Mouse (Mus musculus) lung, postnatal 0 days (tissue): ENCODE results near the gene Zfp706. TPM values are rescaled to one million over a fixed set of nuclear protein-coding genes. Genes with fewer than 3 reads are reported as not detected.
A peak's percentile ranks its signal among the peaks of the same experiment; 100 is the strongest.

Experiments used
- ATAC-seq: fragments of 200-750 bp; cut with Nextera tagmentation; 2 replicates; pipeline ENCODE4 v1.8.0; 2017; ENCODE audit warnings: moderate library complexity
- DNase-seq: peaks from one replicate; pipeline ENCODE4 v3.0.0-alpha.2; 2016; ENCODE audit warnings: low spot score
- H3K27ac ChIP-seq: fragments of 300-500 bp; sonication (generic); 2 replicates; pipeline ENCODE4 v1.5.1; 2014; ENCODE audit warnings: antibody characterized with exemption, mild to moderate bottlenecking, low read length, mixed read lengths
- H3K27me3 ChIP-seq: fragments of 300-500 bp; sonication (generic); replicated peaks from 2 replicates; pipeline ENCODE4 v1.6.1; 2014; ENCODE audit warnings: low read length, mixed read lengths; ENCODE audit not compliant: insufficient read depth
- H3K36me3 ChIP-seq: fragments of 300-500 bp; sonication (generic); 2 replicates; pipeline ENCODE4 v1.6.1; 2014; ENCODE audit warnings: low read length, mixed read lengths; ENCODE audit not compliant: insufficient read depth
- H3K4me1 ChIP-seq: fragments of 300-500 bp; sonication (generic); 2 replicates; pipeline ENCODE4 v1.6.1; 2014; ENCODE audit warnings: antibody characterized with exemption, low read depth, low read length, mixed read lengths; ENCODE audit not compliant: insufficient read depth
- H3K4me2 ChIP-seq: fragments of 300-500 bp; sonication (generic); replicated peaks from 2 replicates; pipeline ENCODE4 v1.6.1; 2014; ENCODE audit warnings: low read depth, mild to moderate bottlenecking, low read length, moderate library complexity, mixed read lengths
- H3K4me3 ChIP-seq: fragments of 300-500 bp; sonication (generic); 2 replicates; pipeline ENCODE4 v1.5.1; 2014; ENCODE audit warnings: low read depth, low read length
- H3K9ac ChIP-seq: fragments of 300-500 bp; sonication (generic); replicated peaks from 2 replicates; pipeline ENCODE4 v1.6.1; 2014; ENCODE audit warnings: low read depth, mild to moderate bottlenecking
- H3K9me3 ChIP-seq: fragments of 300-500 bp; sonication (generic); 2 replicates; pipeline ENCODE4 v1.6.1; 2016; ENCODE audit warnings: low read length, mixed read lengths
- CTCF ChIP-seq: IDR thresholded peaks from 2 replicates; pipeline ENCODE4 v1.5.1; 2016; ENCODE audit warnings: antibody characterized with exemption, mild to moderate bottlenecking
- EP300 ChIP-seq: IDR thresholded peaks from 2 replicates; pipeline ENCODE4 v1.6.1; 2016; ENCODE audit warnings: antibody characterized with exemption, mild to moderate bottlenecking, control low read depth
- WGBS: fragments of 180-500 bp; shearing (Covaris S2); extraction: QIAGEN DNeasy Blood & Tissue Kit; methylation state at CpG from one replicate; pipeline ENCODE4 v1.1.7; 2014; 5-methylcytosine and 5-hydroxymethylcytosine counted together
- polyA plus RNA-seq: library from polyadenylated mRNA; unstranded; fragments of >200 nt; fragmentation: Nextera tagmentation; extraction: Ambion mirVana; gene quantifications from 2 replicates; pipeline ENCODE4 v1.2.1, GENCODE M21; 2015

Zfp706 gene
- 428 and 445 TPM in 2 replicates for polyA plus RNA-seq

DNA sequence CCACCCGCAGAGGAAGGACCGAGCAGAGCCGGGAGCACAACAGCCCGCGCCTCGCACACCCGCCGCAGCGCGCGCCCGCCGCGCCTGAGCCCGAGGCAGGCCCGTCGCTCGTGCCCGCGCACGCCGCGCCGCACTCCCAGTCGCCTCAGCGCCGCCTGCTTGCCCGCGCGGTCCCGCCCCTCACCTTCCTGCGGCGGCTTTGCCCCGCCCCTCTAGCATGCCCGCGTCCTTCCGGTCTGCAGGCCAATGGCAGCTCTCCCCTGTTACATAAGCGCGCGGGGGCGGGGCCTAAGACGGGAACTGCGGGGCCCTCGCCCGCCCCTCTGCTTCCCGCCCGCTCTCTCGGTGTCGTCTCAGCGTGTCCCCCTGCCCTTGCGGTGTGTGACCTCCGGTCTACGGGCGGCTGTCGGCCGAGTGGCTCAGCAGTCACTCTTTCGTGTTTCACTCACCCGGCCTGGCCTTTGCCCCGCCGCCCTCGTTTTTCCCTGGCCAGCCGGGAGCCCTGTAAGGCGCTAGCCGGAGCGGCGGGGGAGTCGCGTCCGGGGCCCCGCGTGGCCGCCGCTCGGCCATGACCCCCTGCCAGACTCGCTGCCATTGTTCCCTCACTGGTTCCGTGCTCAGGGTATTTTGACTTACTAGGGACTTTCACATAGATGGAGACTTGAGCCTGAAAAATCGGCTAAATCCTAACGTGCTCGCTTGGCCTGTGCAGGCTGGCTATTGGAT, at the start of gene Zfp706:
Gene Zfp706 (minus strand): TSS at position 541 of the 726 bp plus-strand sequence.
- Histone ChIP-seq H3K27me3 (no peaks in the 10 kb centered on the region), H3K27ac (peak within 1 kb of the TSS; percentile 99), H3K36me3 (no peaks in the 10 kb centered on the region), H3K9ac (peak within 1 kb of the TSS; percentile 99), H3K4me3 (peak within 1 kb of the TSS; percentile 95), H3K4me2 (peak within 1 kb of the TSS; percentile 76), H3K4me1 (peaks cover 7% of the 10 kb centered on the region; the same call in 1 of the 2 replicates), H3K9me3 (no peaks in the 10 kb centered on the region)
- no peak for TF ChIP-seq CTCF
- TF ChIP-seq EP300: no peak
- ATAC-seq (peak; percentile 99), DNase-seq (peak; percentile 99)
- 2% methylated on average over 61 of the region's 79 CpGs for WGBS

DNA sequence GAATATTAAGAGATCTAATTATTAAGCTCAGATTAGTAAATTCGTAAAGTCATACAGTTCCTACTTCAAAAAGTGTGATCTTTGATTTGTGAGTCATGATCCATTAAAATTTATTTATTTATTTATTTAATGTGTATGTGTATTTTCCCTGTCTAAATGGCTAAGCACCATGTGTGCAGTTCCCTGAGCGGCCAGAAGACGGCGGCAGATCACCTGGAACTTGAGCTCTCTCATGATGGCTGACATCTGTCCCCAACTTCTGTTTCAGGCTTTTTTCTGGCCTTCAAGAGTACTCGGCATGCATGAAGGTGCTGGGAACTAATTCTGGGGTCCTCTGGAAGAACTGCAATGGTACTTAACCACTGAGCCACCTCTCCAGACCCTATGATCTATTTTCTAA, 47.0 kb upstream of the Zfp706 start:
- Histone ChIP-seq H3K27ac (no peak overlapping the region), H3K9me3 (no peaks in the 10 kb centered on the region), H3K4me1 (no peaks in the 10 kb centered on the region), H3K27me3 (no peaks in the 10 kb centered on the region), H3K4me2 (no peak overlapping the region), H3K9ac (no peak overlapping the region), H3K36me3 (no peaks in the 10 kb centered on the region), H3K4me3 (no peak overlapping the region)
- DNase-seq (no peak), ATAC-seq (no peak)
- peak; percentile 24 for TF ChIP-seq CTCF
- no peak for TF ChIP-seq EP300
- WGBS: 92% methylated on average over 5 of the region's 5 CpGs

DNA sequence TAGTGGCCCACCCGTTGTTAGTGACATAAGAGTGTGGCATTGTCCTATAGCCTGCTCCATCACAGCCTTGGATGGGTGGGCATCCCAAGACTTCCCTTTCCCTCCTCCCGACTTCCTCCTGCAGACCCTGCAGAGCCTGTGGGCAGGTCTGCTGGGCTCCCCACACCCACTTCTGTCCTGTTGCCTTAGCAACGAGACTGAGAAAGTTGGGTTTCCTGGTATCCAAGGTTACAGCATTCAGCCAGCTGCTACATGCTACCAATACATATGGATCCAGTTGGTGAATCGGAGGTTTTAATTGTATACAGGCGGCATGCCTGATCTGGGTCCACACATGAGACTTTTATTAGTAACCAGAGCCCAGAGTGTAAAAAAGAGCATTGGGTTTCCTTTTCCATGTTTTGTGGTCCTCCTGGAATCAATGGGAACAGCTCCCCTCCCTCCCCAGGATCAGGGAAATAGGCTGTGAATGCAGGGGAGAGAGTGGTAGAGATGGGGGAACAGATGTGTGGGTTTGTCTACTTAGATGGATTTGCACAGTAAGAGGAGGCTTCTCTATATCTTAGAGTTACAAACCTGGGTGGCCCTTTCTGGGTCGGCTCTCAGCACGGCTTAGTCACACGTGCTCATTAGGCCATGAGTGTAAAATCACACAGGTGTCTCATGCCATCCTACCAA, 45.7 kb upstream of the Zfp706 start:
- no peaks in the 10 kb centered on the region for H3K9me3 ChIP-seq
- H3K27ac ChIP-seq: no peak overlapping the region

DNA sequence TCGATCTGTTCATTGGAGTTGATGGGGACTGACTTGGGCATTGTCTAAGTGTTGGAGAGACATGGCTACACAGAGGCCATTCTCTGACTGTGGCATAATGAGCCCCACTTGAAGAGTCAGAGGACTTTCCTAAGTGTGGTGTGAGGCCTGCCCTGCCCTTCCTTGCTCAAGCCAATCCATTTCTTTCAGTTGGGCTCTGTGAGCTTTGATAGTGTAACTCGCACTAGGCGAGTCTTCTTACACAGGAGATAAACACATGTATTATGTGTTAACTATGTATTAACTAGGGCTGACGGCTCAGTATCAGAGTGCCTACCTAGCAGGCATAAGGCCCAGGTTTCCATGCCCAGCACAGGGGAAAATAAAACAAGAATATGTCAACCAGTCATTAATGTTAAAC, 39.8 kb upstream of the Zfp706 start:
- no peak for ATAC-seq
- H3K27me3 ChIP-seq: no peaks in the 10 kb centered on the region
- 84% methylated on average over 4 of the region's 4 CpGs for WGBS

More for the DNA sequence above, 45.7 kb upstream of the Zfp706 start:
- DNase-seq (no peak), ATAC-seq (no peak)
- H3K4me2 ChIP-seq: no peak overlapping the region
- no peaks in the 10 kb centered on the region for H3K4me1 ChIP-seq
- H3K4me3 ChIP-seq: no peak overlapping the region
- no peaks in the 10 kb centered on the region for H3K36me3 ChIP-seq
- no peak overlapping the region for H3K9ac ChIP-seq
- TF ChIP-seq CTCF: no peak
- no peak for TF ChIP-seq EP300
- WGBS: 72% methylated on average over 8 of the region's 8 CpGs
- no peaks in the 10 kb centered on the region for H3K27me3 ChIP-seq

DNA sequence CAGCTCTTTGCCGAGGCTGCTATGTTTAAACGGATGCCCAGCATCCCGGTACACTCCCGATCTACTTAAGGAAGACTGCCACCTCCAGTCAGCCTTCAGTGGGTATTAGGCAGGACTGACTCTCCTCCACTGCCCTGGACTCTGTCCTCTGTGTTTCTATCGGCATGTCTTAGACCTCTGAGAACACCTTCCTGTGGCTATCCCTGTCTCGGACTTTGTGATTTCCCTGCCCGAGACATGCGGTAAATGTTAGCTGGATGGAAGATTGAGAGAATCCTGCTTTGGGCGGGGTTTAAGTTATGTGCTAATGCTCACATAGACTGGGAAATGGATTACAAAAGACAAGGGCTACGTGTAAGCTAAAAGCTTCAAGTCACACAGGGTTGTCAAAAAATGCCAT, 39.0 kb upstream of the Zfp706 start:
- Histone ChIP-seq H3K27me3 (no peaks in the 10 kb centered on the region), H3K4me1 (no peaks in the 10 kb centered on the region), H3K4me2 (no peak overlapping the region), H3K9me3 (no peaks in the 10 kb centered on the region), H3K4me3 (no peak overlapping the region), H3K36me3 (no peaks in the 10 kb centered on the region), H3K27ac (no peak overlapping the region), H3K9ac (no peak overlapping the region)
- ATAC-seq (no peak), DNase-seq (no peak)
- TF ChIP-seq CTCF (no peak), EP300 (no peak)
- WGBS: 83% methylated on average over 10 of the region's 10 CpGs

More for the DNA sequence above, 39.8 kb upstream of the Zfp706 start:
- H3K9ac ChIP-seq: no peak overlapping the region
- DNase-seq: no peak
- H3K36me3 ChIP-seq: no peaks in the 10 kb centered on the region
- H3K4me3 ChIP-seq: no peak overlapping the region
- TF ChIP-seq EP300: no peak
- no peak for TF ChIP-seq CTCF
- H3K27ac ChIP-seq: no peak overlapping the region
- H3K4me1 ChIP-seq: no peaks in the 10 kb centered on the region
- no peaks in the 10 kb centered on the region for H3K9me3 ChIP-seq
- no peak overlapping the region for H3K4me2 ChIP-seq

DNA sequence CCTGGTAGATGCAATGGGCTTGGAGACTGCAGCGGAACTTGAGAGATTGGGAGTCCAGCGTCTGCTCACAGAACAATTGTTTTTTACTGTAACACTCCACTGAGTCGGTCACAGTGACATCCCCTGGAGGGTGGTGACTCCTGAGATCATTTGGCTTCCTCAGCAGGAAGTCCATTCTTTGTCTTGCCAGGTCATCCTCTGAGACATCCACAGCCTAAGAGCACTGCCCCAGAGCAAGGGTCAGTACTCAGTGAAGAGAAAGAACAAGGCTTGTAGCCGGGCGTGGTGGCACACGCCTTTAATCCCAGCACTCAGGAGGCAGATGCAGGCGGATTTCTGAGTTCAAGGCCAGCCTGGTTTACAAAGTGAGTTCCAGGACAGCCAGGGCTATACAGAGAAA, 38.6 kb upstream of the Zfp706 start:
- Histone ChIP-seq H3K4me1 (no peaks in the 10 kb centered on the region), H3K9ac (no peak overlapping the region), H3K9me3 (no peaks in the 10 kb centered on the region), H3K27ac (no peak overlapping the region), H3K4me2 (no peak overlapping the region), H3K36me3 (no peaks in the 10 kb centered on the region), H3K27me3 (no peaks in the 10 kb centered on the region), H3K4me3 (no peak overlapping the region)
- TF ChIP-seq EP300: no peak
- TF ChIP-seq CTCF: no peak
- ATAC-seq (0 out of 2 replicates have a peak, but pooled peaks have one; percentile 25), DNase-seq (no peak)
- 73% methylated on average over 7 of the region's 7 CpGs for WGBS
